Mouse (Mus musculus) midbrain, postnatal 0 days (tissue): ENCODE results near the gene Slc1a7. TPM values are rescaled to one million over a fixed set of nuclear protein-coding genes. Genes with fewer than 3 reads are reported as not detected.

ENCODE experiments used
- ATAC-seq: fragments of 200-750 bp; cut with Nextera tagmentation; 2 replicates; pipeline ENCODE4 v1.8.0; 2017; ENCODE audit warnings: moderate number of reproducible peaks, mild to moderate bottlenecking, moderate TSS enrichment, moderate library complexity; ENCODE audit not compliant: low FRiP score
- DNase-seq: peaks from one replicate; pipeline ENCODE4 v3.0.0-alpha.2; 2015; ENCODE audit warnings: low spot score
- H3K27ac ChIP-seq: fragments of 300-500 bp; sonication (generic); 2 replicates; pipeline ENCODE4 v1.5.1; 2014; ENCODE audit warnings: low read depth, mild to moderate bottlenecking, low read length, mixed read lengths
- H3K27me3 ChIP-seq: fragments of 300-500 bp; sonication (generic); 2 replicates; pipeline ENCODE4 v1.6.1; 2014; ENCODE audit warnings: low read length, control low read depth, mixed read lengths; ENCODE audit not compliant: insufficient read depth
- H3K36me3 ChIP-seq: fragments of 300-500 bp; sonication (generic); 2 replicates; pipeline ENCODE4 v1.6.1; 2014; ENCODE audit warnings: low read length, control low read depth, mixed read lengths; ENCODE audit not compliant: insufficient read depth
- H3K4me1 ChIP-seq: fragments of 300-500 bp; sonication (generic); 2 replicates; pipeline ENCODE4 v1.6.1; 2014; ENCODE audit warnings: mild to moderate bottlenecking, control low read depth, antibody characterized with exemption, low read length, mixed read lengths; ENCODE audit not compliant: insufficient read depth
- H3K4me2 ChIP-seq: fragments of 300-500 bp; sonication (generic); 2 replicates; pipeline ENCODE4 v1.6.1; 2014; ENCODE audit warnings: low read depth, mild to moderate bottlenecking, low read length, mixed read lengths; ENCODE audit not compliant: poor library complexity, severe bottlenecking
- H3K4me3 ChIP-seq: fragments of 300-500 bp; sonication (generic); 2 replicates; pipeline ENCODE4 v1.5.1; 2014; ENCODE audit warnings: low read depth, mild to moderate bottlenecking, low read length, moderate library complexity
- H3K9ac ChIP-seq: fragments of 300-500 bp; sonication (generic); replicated peaks from 2 replicates; pipeline ENCODE4 v1.6.1; 2014; ENCODE audit warnings: mild to moderate bottlenecking, low read length, moderate library complexity, mixed read lengths; ENCODE audit not compliant: poor library complexity, severe bottlenecking
- H3K9me3 ChIP-seq: fragments of 300-500 bp; sonication (generic); 2 replicates; pipeline ENCODE4 v1.6.1; 2016; ENCODE audit warnings: low read length, control low read depth
- CTCF ChIP-seq: IDR thresholded peaks from 2 replicates; pipeline ENCODE4 v1.5.1; 2016; ENCODE audit warnings: antibody characterized with exemption, mild to moderate bottlenecking
- WGBS: fragments of 180-500 bp; shearing (Covaris S2); extraction: QIAGEN DNeasy Blood & Tissue Kit; methylation state at CpG from one replicate; pipeline ENCODE4 v1.1.7; 2014; 5-methylcytosine and 5-hydroxymethylcytosine counted together
- polyA plus RNA-seq: library from polyadenylated mRNA; unstranded; fragments of >200 nt; fragmentation: Nextera tagmentation; extraction: Ambion mirVana; gene quantifications from 2 replicates; pipeline ENCODE4 v1.2.1, GENCODE M21; 2015
- total RNA-seq: library from RNA; depleted of rRNA; stranded (reverse); fragments of >200 nt; gene quantifications from 2 replicates; pipeline ENCODE4 v1.2.3, GENCODE M21; 2014; rRNA removed

Gene Slc1a7
- total RNA-seq: not detected in 2 replicates
- polyA plus RNA-seq: 0.10 and 0.16 TPM in 2 replicates

GRCm38 (mm10) chr4:107967966-107968682, at the start of gene Slc1a7:
Gene Slc1a7, plus strand, starts transcription at chr4:107968332.
- WGBS: 70% methylated on average over 16 of the region's 16 CpGs
- H3K4me2 ChIP-seq: no peak within 1 kb of the TSS
- H3K27me3 ChIP-seq: no peaks in the 10 kb centered on the region
- H3K9me3 ChIP-seq: no peaks in the 10 kb centered on the region
- no peak within 1 kb of the TSS for H3K9ac ChIP-seq
- no peak for TF ChIP-seq CTCF
- DNase-seq (no peak), ATAC-seq (no peak)
- no peaks in the 10 kb centered on the region for H3K4me1 ChIP-seq
- H3K36me3 ChIP-seq: no peaks in the 10 kb centered on the region
- no peak within 1 kb of the TSS for H3K27ac ChIP-seq
- no peak within 1 kb of the TSS for H3K4me3 ChIP-seq

- TF ChIP-seq CTCF: no peak
- 97% methylated on average over 2 of the region's 2 CpGs for WGBS
- DNase-seq (no peak), ATAC-seq (no peak)
- Histone ChIP-seq H3K4me1 (no peaks in the 10 kb centered on the region), H3K4me2 (no peak overlapping the region), H3K9ac (no peak overlapping the region), H3K9me3 (no peaks in the 10 kb centered on the region), H3K36me3 (no peaks in the 10 kb centered on the region), H3K27ac (no peak overlapping the region), H3K27me3 (no peaks in the 10 kb centered on the region), H3K4me3 (no peak overlapping the region)
Measured at GRCm38 (mm10) chr4:107920336-107920735, 47.8 kb upstream of the Slc1a7 start.

GRCm38 (mm10) chr4:107921152-107921695, 46.9 kb upstream of the Slc1a7 start:
- H3K9me3 ChIP-seq: no peaks in the 10 kb centered on the region
- H3K27me3 ChIP-seq: no peaks in the 10 kb centered on the region
- DNase-seq (no peak), ATAC-seq (no peak)
- H3K27ac ChIP-seq: no peak overlapping the region
- H3K4me3 ChIP-seq: no peak overlapping the region
- H3K9ac ChIP-seq: no peak overlapping the region
- no peak for TF ChIP-seq CTCF
- 81% methylated on average over 8 of the region's 8 CpGs for WGBS
- no peaks in the 10 kb centered on the region for H3K36me3 ChIP-seq
- no peak overlapping the region for H3K4me2 ChIP-seq
- no peaks in the 10 kb centered on the region for H3K4me1 ChIP-seq

- no peak overlapping the region for H3K27ac ChIP-seq
- no peak for TF ChIP-seq CTCF
- no peak overlapping the region; the same call in 1 of the 2 replicates for H3K9ac ChIP-seq
- no peaks in the 10 kb centered on the region for H3K4me1 ChIP-seq
- H3K27me3 ChIP-seq: no peaks in the 10 kb centered on the region
- H3K4me2 ChIP-seq: no peak overlapping the region
- no peak for ATAC-seq
- no peak overlapping the region for H3K4me3 ChIP-seq
- no peaks in the 10 kb centered on the region for H3K9me3 ChIP-seq
- 56% methylated on average over 4 of the region's 4 CpGs for WGBS
- DNase-seq: no peak
- H3K36me3 ChIP-seq: no peaks in the 10 kb centered on the region
Measured at GRCm38 (mm10) chr4:107921952-107922351, 46.2 kb upstream of the Slc1a7 start.

GRCm38 (mm10) chr4:107923145-107923802, 44.9 kb upstream of the Slc1a7 start, which contains the start of gene Cpt2:
Gene Cpt2, minus strand, starts transcription at chr4:107923610.
- H3K4me3 ChIP-seq: peak within 1 kb of the TSS; percentile 65
- ATAC-seq: peak; percentile 88
- no peaks in the 10 kb centered on the region for H3K27me3 ChIP-seq
- peak within 1 kb of the TSS; percentile 70 for H3K9ac ChIP-seq
- no peaks in the 10 kb centered on the region for H3K9me3 ChIP-seq
- peak; percentile 92 for DNase-seq
- WGBS: 1% methylated on average over 38 of the region's 38 CpGs
- no peaks in the 10 kb centered on the region for H3K36me3 ChIP-seq
- no peaks in the 10 kb centered on the region for H3K4me1 ChIP-seq
- peak; percentile 47 for TF ChIP-seq CTCF
- H3K4me2 ChIP-seq: peak within 1 kb of the TSS; percentile 65
- H3K27ac ChIP-seq: 0 out of 2 replicates have a peak within 1 kb of the TSS, but pooled peaks have one; percentile 57
